Mouse (Mus musculus) heart, embryonic 14.5 days (tissue): ENCODE measurements around the gene Rps6kl1. TPM values are rescaled to one million over a fixed set of nuclear protein-coding genes. Genes with fewer than 3 reads are reported as not detected.

Experiments
- ATAC-seq: fragments of 200-750 bp; cut with Nextera tagmentation; 2 replicates; pipeline ENCODE4 v1.8.0; 2017; ENCODE audit warnings: low read depth, moderate TSS enrichment; ENCODE audit not compliant: insufficient number of reproducible peaks, insufficient read depth, low FRiP score
- H3K27ac ChIP-seq, 2 experiments: fragments of 200-500 bp in 1 of 2; fragments of 300-500 bp in 1 of 2; sonication (generic) in 1 of 2; replicated peaks in 1 of 2; 2 replicates each; pipeline ENCODE4 v1.5.1; 2012 to 2014; ENCODE audit warnings: low read depth in 2 of 2, low read length in 2 of 2, control low read depth in 1 of 2, mild to moderate bottlenecking in 1 of 2, mixed read lengths in 1 of 2; ENCODE audit not compliant: control insufficient read depth in 1 of 2, insufficient read depth in 1 of 2
- H3K27me3 ChIP-seq: fragments of 300-500 bp; sonication (generic); 2 replicates; pipeline ENCODE4 v1.6.1; 2014; ENCODE audit warnings: mild to moderate bottlenecking, low read length, control low read depth; ENCODE audit not compliant: control insufficient read depth, insufficient read depth
- H3K36me3 ChIP-seq: fragments of 300-500 bp; sonication (generic); 2 replicates; pipeline ENCODE4 v1.6.1; 2014; ENCODE audit warnings: mild to moderate bottlenecking, control low read depth, low read length, mixed read lengths; ENCODE audit not compliant: control insufficient read depth, insufficient read depth
- H3K4me1 ChIP-seq, 2 experiments: fragments of 200-500 bp in 1 of 2; fragments of 300-500 bp in 1 of 2; sonication (generic) in 1 of 2; 2 replicates each; pipeline ENCODE4 v1.6.1; 2012 to 2014; ENCODE audit warnings: low read length in 2 of 2, control low read depth in 1 of 2, mixed read lengths in 1 of 2; ENCODE audit not compliant: control insufficient read depth in 2 of 2, insufficient read depth in 2 of 2
- H3K4me2 ChIP-seq: fragments of 300-500 bp; sonication (generic); 2 replicates; pipeline ENCODE4 v1.6.1; 2014; ENCODE audit warnings: mild to moderate bottlenecking, low read length
- H3K4me3 ChIP-seq, 2 experiments: fragments of 200-500 bp in 1 of 2; fragments of 300-500 bp in 1 of 2; sonication (generic) in 1 of 2; 2 replicates each; pipeline ENCODE4 v1.5.1; 2012 to 2014; ENCODE audit warnings: low read length in 2 of 2, mild to moderate bottlenecking in 2 of 2, control low read depth in 1 of 2, low read depth in 1 of 2, moderate library complexity in 1 of 2; ENCODE audit not compliant: control insufficient read depth in 1 of 2, insufficient read depth in 1 of 2
- H3K9ac ChIP-seq: fragments of 300-500 bp; sonication (generic); 2 replicates; pipeline ENCODE4 v1.6.1; 2014; ENCODE audit warnings: mild to moderate bottlenecking, low read length
- H3K9me3 ChIP-seq: fragments of 300-500 bp; sonication (generic); 2 replicates; pipeline ENCODE4 v1.6.1; 2016; ENCODE audit warnings: low read length, control low read depth; ENCODE audit not compliant: control insufficient read depth
- WGBS: fragments of 180-500 bp; shearing (Covaris S2); extraction: QIAGEN DNeasy Blood & Tissue Kit; methylation state at CpG from one replicate; pipeline ENCODE4 v1.1.7; 2014; 5-methylcytosine and 5-hydroxymethylcytosine counted together
- polyA plus RNA-seq: library from polyadenylated mRNA; unstranded; fragments of >200 nt; fragmentation: Nextera tagmentation; extraction: Ambion mirVana; gene quantifications from 2 replicates; pipeline ENCODE4 v1.2.1, GENCODE M21; 2014

Gene Rps6kl1
- polyA plus RNA-seq, 1 experiment from 2014 or later, result 1.1 TPM

- WGBS, result 81% methylated on average over 5 of the region's 5 CpGs
- peaks cover 9% of the 10 kb centered on the region for H3K36me3 ChIP-seq
- no peak overlapping the region for H3K9ac ChIP-seq
- ATAC-seq, result no peak
- no peak overlapping the region for H3K27ac ChIP-seq
- H3K4me2 ChIP-seq, result no peak overlapping the region
- no peaks in the 10 kb centered on the region for H3K27me3 ChIP-seq
- no peak overlapping the region for H3K4me3 ChIP-seq
- H3K4me1 ChIP-seq, result peaks cover 3% of the 10 kb centered on the region in 2 experiments; a peak in 1 of 4 replicates
- H3K9me3 ChIP-seq, result no peaks in the 10 kb centered on the region
Observed at GRCm38 (mm10) chr12:85164996-85165395, 13.9 kb upstream of the Rps6kl1 start.

GRCm38 (mm10) chr12:85159592-85159991 lies 8.5 kb upstream of the Rps6kl1 start:
- 57% methylated on average over 5 of the region's 5 CpGs for WGBS
- H3K36me3 ChIP-seq, result no peaks in the 10 kb centered on the region
- no peak overlapping the region for H3K4me3 ChIP-seq
- H3K9ac ChIP-seq, result no peak overlapping the region
- no peaks in the 10 kb centered on the region for H3K27me3 ChIP-seq
- no peak overlapping the region for H3K27ac ChIP-seq
- no peak for ATAC-seq
- H3K9me3 ChIP-seq, result no peaks in the 10 kb centered on the region
- H3K4me2 ChIP-seq, result no peak overlapping the region
- H3K4me1 ChIP-seq, result peaks cover 0 to 3% of the 10 kb centered on the region in 2 experiments; a peak in 1 of 4 replicates

- WGBS, result 85% methylated on average over 8 of the region's 8 CpGs
- Histone ChIP-seq H3K4me1 (peaks cover 0 to 3% of the 10 kb centered on the region in 2 experiments; a peak in 1 of 4 replicates), H3K4me3 (no peak overlapping the region), H3K4me2 (no peak overlapping the region), H3K36me3 (no peaks in the 10 kb centered on the region), H3K9ac (no peak overlapping the region), H3K27me3 (no peaks in the 10 kb centered on the region), H3K9me3 (no peaks in the 10 kb centered on the region), H3K27ac (no peak overlapping the region)
- ATAC-seq, result no peak
Observed at GRCm38 (mm10) chr12:85158801-85159200, 7.7 kb upstream of the Rps6kl1 start.

- ATAC-seq, result no peak
- Histone ChIP-seq H3K27ac (no peak overlapping the region), H3K4me2 (no peak overlapping the region), H3K36me3 (no peaks in the 10 kb centered on the region), H3K4me1 (peaks cover 0 to 3% of the 10 kb centered on the region in 2 experiments; a peak in 1 of 4 replicates), H3K27me3 (no peaks in the 10 kb centered on the region), H3K9ac (no peak overlapping the region), H3K4me3 (no peak overlapping the region), H3K9me3 (no peaks in the 10 kb centered on the region)
- WGBS, result 85% methylated on average over 14 of the region's 14 CpGs
Observed at GRCm38 (mm10) chr12:85157797-85158460, 6.9 kb upstream of the Rps6kl1 start.

- no peak overlapping the region for H3K4me2 ChIP-seq
- 28% methylated on average over 6 of the region's 6 CpGs for WGBS
- peaks cover 0 to 3% of the 10 kb centered on the region in 2 experiments; a peak in 1 of 4 replicates for H3K4me1 ChIP-seq
Observed at GRCm38 (mm10) chr12:85156324-85156723, 5.3 kb upstream of the Rps6kl1 start.

GRCm38 (mm10) chr12:85153011-85153410 lies 1.9 kb upstream of the Rps6kl1 start:
- Histone ChIP-seq H3K36me3 (no peaks in the 10 kb centered on the region), H3K27ac (no peak overlapping the region), H3K9me3 (no peaks in the 10 kb centered on the region), H3K9ac (no peak overlapping the region), H3K27me3 (no peaks in the 10 kb centered on the region; the same call in 1 of the 2 replicates), H3K4me2 (no peak overlapping the region), H3K4me1 (peaks cover 6 to 8% of the 10 kb centered on the region in 2 experiments; a peak in 3 of 4 replicates), H3K4me3 (no peak overlapping the region)
- WGBS, result 58% methylated on average over 3 of the region's 3 CpGs
- no peak for ATAC-seq

More at GRCm38 (mm10) chr12:85156324-85156723, 5.3 kb upstream of the Rps6kl1 start:
- no peaks in the 10 kb centered on the region for H3K9me3 ChIP-seq
- H3K27me3 ChIP-seq, result no peaks in the 10 kb centered on the region; the same call in 1 of the 2 replicates
- no peak overlapping the region for H3K9ac ChIP-seq
- no peaks in the 10 kb centered on the region for H3K36me3 ChIP-seq
- H3K27ac ChIP-seq, result no peak overlapping the region
- no peak for ATAC-seq
- no peak overlapping the region for H3K4me3 ChIP-seq

- peak overlapping the region; percentile 14 to 32 for H3K4me3 ChIP-seq
Observed at GRCm38 (mm10) chr12:85150321-85151001, 603 bp downstream of the Rps6kl1 start.

More at GRCm38 (mm10) chr12:85150321-85151001, 603 bp downstream of the Rps6kl1 start:
- ATAC-seq, result no peak
- Histone ChIP-seq H3K27ac (no peak overlapping the region), H3K4me2 (peak overlapping the region; percentile 63), H3K4me1 (peaks cover 4 to 22% of the 10 kb centered on the region in 2 experiments), H3K9ac (peak overlapping the region; percentile 53; the same call in 1 of the 2 replicates), H3K9me3 (no peaks in the 10 kb centered on the region), H3K36me3 (no peaks in the 10 kb centered on the region), H3K27me3 (no peaks in the 10 kb centered on the region; the same call in 1 of the 2 replicates)
- 9% methylated on average over 20 of the region's 20 CpGs for WGBS
